Mouse (Mus musculus) kidney, adult 2 months (tissue): Measurements from ENCODE around the gene Celsr1.

Experiments used
- CTCF ChIP-seq: fragments of 200-500 bp; conservative IDR thresholded peaks from 2 replicates; pipeline ENCODE4 v1.5.1; 2011; ENCODE audit warnings: low read depth, mild to moderate bottlenecking, control low read depth, low read length, moderate library complexity, mixed read lengths; ENCODE audit not compliant: insufficient read depth, insufficient read length
- POLR2A ChIP-seq: fragments of 200-500 bp; IDR thresholded peaks from one replicate; pipeline ENCODE4 v1.6.1; 2011; ENCODE audit warnings: low read depth, low read length, control low read depth

GRCm38 (mm10) chr15:86018753-86019512, 14.6 kb downstream of the Celsr1 start:
- TF ChIP-seq CTCF (0 out of 2 replicates have a peak, but pooled peaks have one; percentile 2), POLR2A (no peak)
